ENCODE assay signal across 27 mouse cellular contexts in genomic region chr5:38065454-38065853, GRCm38 (mm10). TPM values are rescaled to one million over a fixed set of nuclear protein-coding genes. Genes with fewer than 3 reads are reported as not detected.
DNase-seq lines count a peak whose midpoint lies in the region; ATAC-seq and TF ChIP-seq lines count a peak whose summit lies in the region.
"Had no signal": no experiment of that assay in that cellular context is flagged by ENCODE, and none has a peak within 500 bp of the region (broad histone marks: within the 10 kb centered on the region; RNA-seq: fewer than 3 reads in every experiment).

No protein-coding gene starts in this region.

- ATAC-seq in embryonic facial prominence, embryonic 13.5 days (ENCODE audit: insufficient number of reproducible peaks, insufficient read depth, low FRiP score, low TSS enrichment, low read depth) = 0 out of 2 replicates have a peak, but pooled peaks have one; percentile 58
- ATAC-seq in limb, embryonic 11.5 days (ENCODE audit: insufficient number of reproducible peaks, low FRiP score, low TSS enrichment, low read depth) = no peak
- ATAC-seq: CD4-positive, CD25-positive, alpha-beta regulatory T cell, adult 4 months; forebrain, embryonic 15.5 days; intestine, postnatal 0 days had no signal

- H3K27ac ChIP-seq in layer of hippocampus, adult 2 months = peak overlapping the region; percentile 63; the same call in 1 of the 2 replicates
- peak overlapping the region; percentile 80 for H3K27ac ChIP-seq in embryonic facial prominence, embryonic 10.5 days (replicated peaks)
- peak overlapping the region; percentile 81 for H3K27ac ChIP-seq in embryonic facial prominence, embryonic 13.5 days
- H3K27ac ChIP-seq in limb, embryonic 11.5 days (replicated peaks; ENCODE audit: low read depth, low read length) = peak overlapping the region; percentile 52; the same call in 1 of the 2 replicates
- H3K27ac ChIP-seq: forebrain, embryonic 15.5 days; gastrocnemius, adult 2 months; hindbrain, embryonic 13.5 days; liver, embryonic 15.5 days; neural tube, embryonic 15.5 days had no signal

- H3K4me3 ChIP-seq in layer of hippocampus, adult 2 months = no peak overlapping the region
- no peak overlapping the region for H3K4me3 ChIP-seq in embryonic facial prominence, embryonic 10.5 days
- H3K4me3 ChIP-seq in embryonic facial prominence, embryonic 13.5 days = no peak overlapping the region
- no peak overlapping the region for H3K4me3 ChIP-seq in limb, embryonic 11.5 days (ENCODE audit: low read depth, low read length)
- H3K4me3 ChIP-seq: erythroblast, embryonic 14.5 days; forebrain, embryonic 15.5 days; gastrocnemius, adult 2 months; hindbrain, embryonic 13.5 days; left cerebral cortex, adult 2 months; liver, embryonic 15.5 days; neural tube, embryonic 15.5 days had no signal

- H3K9ac ChIP-seq in embryonic facial prominence, embryonic 13.5 days = no peak overlapping the region
- no peak overlapping the region for H3K9ac ChIP-seq in limb, embryonic 11.5 days (ENCODE audit: low read length)
- H3K9ac ChIP-seq: forebrain, embryonic 15.5 days; liver, embryonic 15.5 days; lung, embryonic 14.5 days; neural tube, embryonic 15.5 days had no signal

- 27% methylated on average over 2 of the region's 2 CpGs for WGBS in embryonic facial prominence, embryonic 10.5 days
- WGBS in embryonic facial prominence, embryonic 13.5 days = 17% methylated on average over 2 of the region's 2 CpGs
- WGBS in limb, embryonic 11.5 days = 40% methylated on average over 2 of the region's 2 CpGs

- H3K9me3 ChIP-seq in embryonic facial prominence, embryonic 10.5 days = no peaks in the 10 kb centered on the region
- H3K9me3 ChIP-seq in embryonic facial prominence, embryonic 13.5 days = no peaks in the 10 kb centered on the region
- no peaks in the 10 kb centered on the region for H3K9me3 ChIP-seq in limb, embryonic 11.5 days (ENCODE audit: control insufficient read depth, low read length)
- H3K9me3 ChIP-seq: forebrain, embryonic 15.5 days; hindbrain, embryonic 13.5 days; liver, embryonic 15.5 days; neural tube, embryonic 15.5 days had no signal

- H3K4me2 ChIP-seq in embryonic facial prominence, embryonic 13.5 days = peak overlapping the region; percentile 16; the same call in 1 of the 2 replicates
- no peak overlapping the region for H3K4me2 ChIP-seq in limb, embryonic 11.5 days (ENCODE audit: low read depth, severe bottlenecking)
- H3K4me2 ChIP-seq: forebrain, embryonic 15.5 days; heart, embryonic 11.5 days; hindbrain, embryonic 13.5 days; liver, embryonic 15.5 days; lung, embryonic 14.5 days; neural tube, embryonic 15.5 days had no signal

- intact Hi-C loops in left cerebral cortex, postnatal 14 days (cut with DNase I) = no loop called here

- H3K4me1 ChIP-seq in embryonic facial prominence, embryonic 10.5 days = peaks cover 82% of the 10 kb centered on the region
- peaks cover 80% of the 10 kb centered on the region for H3K4me1 ChIP-seq in embryonic facial prominence, embryonic 13.5 days
- H3K4me1 ChIP-seq in limb, embryonic 11.5 days (ENCODE audit: control insufficient read depth, insufficient read depth, low read length) = peaks cover 20% of the 10 kb centered on the region
- H3K4me1 ChIP-seq: liver, embryonic 15.5 days had no signal

- TF ChIP-seq CTCF in layer of hippocampus, adult 2 months (conservative IDR thresholded peaks at IDR 0.05) = no peak

- no peak for DNase-seq in layer of hippocampus, adult 2 months (ENCODE audit: low spot score in 2 of 2)
- no peak for DNase-seq in layer of hippocampus, postnatal 36 days
- DNase-seq in embryonic facial prominence, embryonic 10.5 days (ENCODE audit: low spot score) = no peak
- no peak for DNase-seq in limb, embryonic 11.5 days (ENCODE audit: low spot score)
- no peak for DNase-seq in liver
- DNase-seq in left cerebral cortex, postnatal 14 days (ENCODE audit: low spot score in 2 of 2) = no peak
- DNase-seq: adrenal gland, postnatal 36 days; cerebellum, adult 8-10 months; cerebellum, postnatal 36 days; gastrocnemius, adult 2 months; gastrocnemius, postnatal 36 days; heart, adult 18-20 months; kidney, postnatal 14 days; lung, postnatal 14 days; spleen, adult 18-20 months; thymus, postnatal 14 days had no signal

- no peaks in the 10 kb centered on the region for H3K27me3 ChIP-seq in embryonic facial prominence, embryonic 10.5 days (replicated peaks; ENCODE audit: low read depth, poor library complexity, severe bottlenecking)
- H3K27me3 ChIP-seq in embryonic facial prominence, embryonic 13.5 days = peaks cover 2% of the 10 kb centered on the region; the same call in 1 of the 2 replicates
- H3K27me3 ChIP-seq in limb, embryonic 11.5 days (ENCODE audit: control insufficient read depth, insufficient read depth, low read length) = no peaks in the 10 kb centered on the region
- H3K27me3 ChIP-seq: forebrain, embryonic 15.5 days; hindbrain, embryonic 13.5 days; liver, embryonic 15.5 days; neural tube, embryonic 15.5 days had no signal

- H3K36me3 ChIP-seq in embryonic facial prominence, embryonic 10.5 days (replicated peaks) = no peaks in the 10 kb centered on the region
- no peaks in the 10 kb centered on the region for H3K36me3 ChIP-seq in embryonic facial prominence, embryonic 13.5 days
- H3K36me3 ChIP-seq in limb, embryonic 11.5 days (ENCODE audit: control insufficient read depth, insufficient read depth, low read length) = no peaks in the 10 kb centered on the region
- H3K36me3 ChIP-seq: forebrain, embryonic 15.5 days; hindbrain, embryonic 13.5 days; liver, embryonic 15.5 days; neural tube, embryonic 15.5 days had no signal

RNA-seq across cellular contexts. Expression of gene Stx18, which starts 26.9 kb away (rescaled TPM):
- total RNA-seq in layer of hippocampus, adult 2 months (2021) = 10 to 100 TPM; 35.8 to 36.1 TPM
- total RNA-seq in layer of hippocampus, postnatal 36 days (2021) = 10 to 100 TPM; 37.1 to 39.9 TPM
- polyA plus RNA-seq in embryonic facial prominence, embryonic 10.5 days (2016; fragmentation: Nextera tagmentation; extraction: Ambion mirVana) = 54.8 and 55.8 TPM in 2 replicates
- 61.7 and 67.5 TPM in 2 replicates for polyA plus RNA-seq in embryonic facial prominence, embryonic 13.5 days (2015; fragmentation: Nextera tagmentation; extraction: Ambion mirVana)
- polyA plus RNA-seq in limb, embryonic 11.5 days (2014; fragmentation: Nextera tagmentation; extraction: Ambion mirVana) = 53.9 and 59.6 TPM in 2 replicates
- total RNA-seq in left cerebral cortex, postnatal 14 days (2021) = 10 to 100 TPM; 38.7 to 39.9 TPM
